Mouse (Mus musculus) kidney, postnatal 0 days (tissue): ENCODE results near the gene Pla2g7. TPM values are rescaled to one million over a fixed set of nuclear protein-coding genes. Genes with fewer than 3 reads are reported as not detected.

Source experiments
- ATAC-seq: fragments of 200-750 bp; cut with Nextera tagmentation; replicated peaks from 2 replicates; pipeline ENCODE4 v1.8.0; 2017; ENCODE audit warnings: low read depth, moderate number of reproducible peaks, moderate TSS enrichment, moderate library complexity; ENCODE audit not compliant: low FRiP score
- DNase-seq: peaks from one replicate; pipeline ENCODE4 v3.0.0-alpha.2; 2016; ENCODE audit warnings: low spot score
- H3K27ac ChIP-seq: fragments of 300-500 bp; sonication (generic); 2 replicates; pipeline ENCODE4 v1.5.1; 2014; ENCODE audit warnings: mild to moderate bottlenecking
- H3K27me3 ChIP-seq: fragments of 300-500 bp; sonication (generic); 2 replicates; pipeline ENCODE4 v1.6.1; 2014; ENCODE audit warnings: low read length, mixed read lengths; ENCODE audit not compliant: insufficient read depth
- H3K36me3 ChIP-seq: fragments of 300-500 bp; sonication (generic); 2 replicates; pipeline ENCODE4 v1.6.1; 2014; ENCODE audit warnings: low read length, mixed read lengths; ENCODE audit not compliant: insufficient read depth
- H3K4me1 ChIP-seq: fragments of 300-500 bp; sonication (generic); replicated peaks from 2 replicates; pipeline ENCODE4 v1.6.1; 2014; ENCODE audit warnings: antibody characterized with exemption, low read length, mixed read lengths; ENCODE audit not compliant: insufficient read depth
- H3K4me2 ChIP-seq: fragments of 300-500 bp; sonication (generic); 2 replicates; pipeline ENCODE4 v1.6.1; 2014; ENCODE audit warnings: mild to moderate bottlenecking, low read length, moderate library complexity, mixed read lengths
- H3K4me3 ChIP-seq: fragments of 300-500 bp; sonication (generic); replicated peaks from 2 replicates; pipeline ENCODE4 v1.5.1; 2014; ENCODE audit warnings: low read depth, low read length
- H3K9ac ChIP-seq: fragments of 300-500 bp; sonication (generic); 2 replicates; pipeline ENCODE4 v1.6.1; 2014; ENCODE audit warnings: low read depth, low read length
- H3K9me3 ChIP-seq: fragments of 300-500 bp; sonication (generic); replicated peaks from 2 replicates; pipeline ENCODE4 v1.6.1; 2016; ENCODE audit warnings: low read length, inconsistent platforms, mixed read lengths
- CTCF ChIP-seq: IDR thresholded peaks from 2 replicates; pipeline ENCODE4 v1.5.1; 2016; ENCODE audit warnings: antibody characterized with exemption, low read depth, mild to moderate bottlenecking, moderate library complexity
- WGBS: fragments of 180-500 bp; shearing (Covaris S2); extraction: QIAGEN DNeasy Blood & Tissue Kit; methylation state at CpG from one replicate; pipeline ENCODE4 v1.1.7; 2014; 5-methylcytosine and 5-hydroxymethylcytosine counted together
- polyA plus RNA-seq: library from polyadenylated mRNA; unstranded; fragments of >200 nt; fragmentation: Nextera tagmentation; extraction: Ambion mirVana; gene quantifications from 2 replicates; pipeline ENCODE4 v1.2.1, GENCODE M21; 2015

Gene Pla2g7
- polyA plus RNA-seq, 1 experiment from 2014 or later = 80.3 TPM

GRCm38 (mm10) chr17:43590531-43590930, 22.6 kb downstream of the Pla2g7 start:
- DNase-seq = no peak
- Histone ChIP-seq H3K4me1 (no peaks in the 10 kb centered on the region), H3K27me3 (no peaks in the 10 kb centered on the region), H3K4me3 (no peak overlapping the region), H3K27ac (no peak overlapping the region), H3K36me3 (0 out of 2 replicates have a peak, but pooled peaks cover 4% of the 10 kb centered on the region), H3K4me2 (no peak overlapping the region), H3K9ac (no peak overlapping the region), H3K9me3 (no peaks in the 10 kb centered on the region)
- WGBS = 88% methylated on average over 5 of the region's 5 CpGs
- no peak for TF ChIP-seq CTCF
- no peak for ATAC-seq

DNA sequence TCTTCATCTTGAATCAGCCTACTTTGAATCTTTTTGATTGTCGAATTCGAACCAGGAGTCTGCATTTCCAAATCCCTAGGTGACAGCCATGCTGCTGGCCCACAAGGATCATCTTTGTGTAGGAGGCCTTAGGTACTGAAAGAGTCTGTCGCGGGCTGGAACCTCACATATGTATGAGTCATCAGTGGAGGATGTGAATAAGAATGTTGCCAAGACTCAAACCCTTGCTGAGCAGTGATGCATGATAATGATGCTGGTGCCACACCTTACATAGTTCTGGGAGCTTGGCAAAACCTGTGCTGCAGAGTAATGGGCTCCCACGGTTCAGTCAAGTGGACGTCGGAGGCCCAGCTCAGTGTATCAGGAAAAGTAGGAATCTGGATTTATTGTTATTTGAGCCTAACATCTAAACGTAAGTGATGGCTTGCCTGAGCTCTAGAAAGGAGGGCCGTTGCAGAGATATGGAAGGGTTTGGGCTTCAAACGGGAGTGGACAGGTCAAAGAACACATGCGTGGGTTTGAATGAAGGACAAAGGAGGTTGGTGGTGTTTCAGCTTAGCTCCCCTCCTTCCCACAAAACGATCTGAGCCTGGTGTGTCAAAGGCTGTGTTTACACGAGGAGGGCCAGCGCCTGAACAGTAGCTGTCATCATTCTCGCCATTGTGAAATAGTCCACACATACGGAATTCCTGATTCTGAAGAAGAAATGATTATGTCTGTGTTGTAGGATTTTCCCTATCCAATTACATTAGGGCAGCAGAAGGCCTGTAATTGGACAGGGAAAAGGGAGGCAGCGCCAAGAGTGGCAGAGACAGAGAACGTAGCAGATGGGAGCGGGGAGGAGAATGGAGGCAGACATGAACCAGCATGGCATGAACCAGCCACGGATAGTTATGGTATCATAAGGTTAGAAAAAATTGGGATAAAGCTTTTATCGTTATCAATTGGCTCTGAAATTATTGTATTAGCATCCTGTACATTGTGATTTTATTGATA, 24.7 kb downstream of the Pla2g7 start:
- no peak for TF ChIP-seq CTCF
- Histone ChIP-seq H3K27ac (no peak overlapping the region), H3K36me3 (0 out of 2 replicates have a peak, but pooled peaks cover 7% of the 10 kb centered on the region), H3K27me3 (no peaks in the 10 kb centered on the region), H3K4me2 (no peak overlapping the region), H3K9me3 (no peaks in the 10 kb centered on the region), H3K4me1 (no peaks in the 10 kb centered on the region), H3K4me3 (no peak overlapping the region), H3K9ac (no peak overlapping the region)
- DNase-seq = no peak
- 76% methylated on average over 21 of the region's 21 CpGs for WGBS
- no peak for ATAC-seq

GRCm38 (mm10) chr17:43597742-43598141, 29.8 kb downstream of the Pla2g7 start:
- DNase-seq (no peak), ATAC-seq (no peak)
- Histone ChIP-seq H3K27me3 (no peaks in the 10 kb centered on the region), H3K27ac (no peak overlapping the region), H3K9ac (no peak overlapping the region), H3K4me3 (no peak overlapping the region), H3K4me1 (no peaks in the 10 kb centered on the region), H3K36me3 (0 out of 2 replicates have a peak, but pooled peaks cover 4% of the 10 kb centered on the region), H3K9me3 (no peaks in the 10 kb centered on the region), H3K4me2 (no peak overlapping the region)
- 95% methylated on average over 2 of the region's 2 CpGs for WGBS
- peak; percentile 40; the same call in 1 of the 2 replicates for TF ChIP-seq CTCF

DNA sequence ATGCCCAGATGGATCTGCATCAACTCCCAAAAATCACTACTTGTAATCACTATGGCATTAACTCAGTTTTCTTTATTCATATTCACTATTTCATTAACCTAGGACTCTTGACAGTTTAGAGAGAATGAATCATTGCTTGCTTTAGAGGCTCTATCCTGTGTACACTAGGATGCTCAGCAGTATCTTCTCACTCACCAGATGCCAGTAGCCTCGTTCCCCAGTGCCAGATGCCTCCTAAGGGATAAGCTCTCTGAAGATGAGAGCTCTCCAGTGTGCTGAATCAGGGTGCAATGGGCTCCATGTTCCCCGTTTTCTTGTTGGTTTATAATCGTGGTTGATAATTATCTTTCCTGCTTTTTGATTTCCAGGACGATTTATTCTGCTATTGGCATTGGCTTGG, 30.8 kb downstream of the Pla2g7 start:
- DNase-seq = no peak

GRCm38 (mm10) chr17:43606704-43607103, 38.8 kb downstream of the Pla2g7 start:
- 0 out of 2 replicates have a peak, but pooled peaks have one; percentile 21 for ATAC-seq
- 16% methylated on average over 3 of the region's 3 CpGs for whole genome bisulfite sequencing
- no peak overlapping the region for H3K9ac ChIP-seq

More for the DNA sequence above, 30.8 kb downstream of the Pla2g7 start:
- Histone ChIP-seq H3K27ac (no peak overlapping the region), H3K27me3 (no peaks in the 10 kb centered on the region), H3K4me2 (no peak overlapping the region), H3K4me1 (no peaks in the 10 kb centered on the region), H3K9ac (no peak overlapping the region), H3K4me3 (no peak overlapping the region), H3K36me3 (0 out of 2 replicates have a peak, but pooled peaks cover 4% of the 10 kb centered on the region), H3K9me3 (no peaks in the 10 kb centered on the region)
- TF ChIP-seq CTCF = no peak
- WGBS = 68% methylated on average over 4 of the region's 4 CpGs
- ATAC-seq = no peak

GRCm38 (mm10) chr17:43611586-43611985, 43.7 kb downstream of the Pla2g7 start:
- TF ChIP-seq CTCF = peak; percentile 90
- no peak for ATAC-seq
- Histone ChIP-seq H3K4me3 (no peak overlapping the region), H3K9me3 (no peaks in the 10 kb centered on the region), H3K27ac (no peak overlapping the region), H3K36me3 (no peaks in the 10 kb centered on the region), H3K27me3 (no peaks in the 10 kb centered on the region), H3K9ac (no peak overlapping the region), H3K4me1 (no peaks in the 10 kb centered on the region), H3K4me2 (no peak overlapping the region)
- 14% methylated on average over 7 of the region's 7 CpGs for WGBS
- DNase-seq = peak; percentile 81

More at GRCm38 (mm10) chr17:43606704-43607103, 38.8 kb downstream of the Pla2g7 start:
- no peak overlapping the region for H3K4me3 ChIP-seq
- no peaks in the 10 kb centered on the region for H3K36me3 ChIP-seq
- peak; percentile 73 for DNase-seq
- H3K4me1 ChIP-seq = no peaks in the 10 kb centered on the region
- no peaks in the 10 kb centered on the region for H3K9me3 ChIP-seq
- H3K27ac ChIP-seq = no peak overlapping the region
- H3K4me2 ChIP-seq = no peak overlapping the region
- peak; percentile 97 for TF ChIP-seq CTCF
- H3K27me3 ChIP-seq = no peaks in the 10 kb centered on the region
